12 mouse cellular contexts compared by ENCODE assay signal in genomic region chr7:13302780-13303179, GRCm38 (mm10). TPM values are rescaled to one million over a fixed set of nuclear protein-coding genes. Genes with fewer than 3 reads are reported as not detected.
A peak's percentile ranks its signal among the peaks of the same experiment; 100 is the strongest.
DNase-seq lines count a peak whose midpoint lies in the region; ATAC-seq and TF ChIP-seq lines count a peak whose summit lies in the region.
"Had no signal": no experiment of that assay in that cellular context is flagged by ENCODE, and none has a peak within 500 bp of the region (broad histone marks: within the 10 kb centered on the region; RNA-seq: fewer than 3 reads in every experiment).

No protein-coding gene starts in this region.

- no peaks in the 10 kb centered on the region for H3K27me3 ChIP-seq in embryonic facial prominence, embryonic 14.5 days (replicated peaks; ENCODE audit: control insufficient read depth, insufficient read depth, low read length)
- H3K27me3 ChIP-seq in embryonic facial prominence, embryonic 10.5 days (replicated peaks; ENCODE audit: low read depth, poor library complexity, severe bottlenecking) = no peaks in the 10 kb centered on the region
- no peaks in the 10 kb centered on the region for H3K27me3 ChIP-seq in myocyte (ENCODE audit: control insufficient read depth, insufficient read depth, insufficient read length)
- no peaks in the 10 kb centered on the region for H3K27me3 ChIP-seq in cerebellum, adult 2 months (ENCODE audit: control insufficient read depth, insufficient read depth, low read length)
- H3K27me3 ChIP-seq: embryonic facial prominence, embryonic 12.5 days; intestine, embryonic 15.5 days had no signal

- no peak for TF ChIP-seq CTCF in cerebellum, adult 2 months (IDR thresholded peaks at IDR 0.05; ENCODE audit: borderline replicate concordance, insufficient read depth, low read depth, low read length)

- peak; percentile 2 for DNase-seq in embryonic facial prominence, embryonic 14.5 days (ENCODE audit: low spot score)
- DNase-seq in embryonic facial prominence, embryonic 10.5 days (ENCODE audit: low spot score) = no peak
- peak; percentile 15 for DNase-seq in testis, postnatal 10 days (ENCODE audit: low spot score)
- DNase-seq in testis, postnatal 14 days (ENCODE audit: low spot score) = no peak
- no peak for DNase-seq in cerebellum, adult 2 months
- DNase-seq in gastrocnemius, postnatal 4 days (ENCODE audit: low spot score in 2 of 2) = no peak
- DNase-seq in ovary, postnatal 14 days (ENCODE audit: low spot score) = no peak
- DNase-seq: right cerebral cortex, postnatal 14 days had no signal

- no peaks in the 10 kb centered on the region for H3K4me1 ChIP-seq in embryonic facial prominence, embryonic 14.5 days (ENCODE audit: control insufficient read depth, insufficient read depth, low read length)
- no peaks in the 10 kb centered on the region for H3K4me1 ChIP-seq in embryonic facial prominence, embryonic 10.5 days
- H3K4me1 ChIP-seq in cerebellum, adult 2 months (ENCODE audit: control insufficient read depth, insufficient read depth, low read length) = no peaks in the 10 kb centered on the region
- H3K4me1 ChIP-seq: embryonic facial prominence, embryonic 12.5 days; intestine, embryonic 15.5 days had no signal

- TF ChIP-seq POLR2A in myocyte (IDR thresholded peaks at IDR 0.05; ENCODE audit: insufficient read length, low read depth) = no peak
- no peak for TF ChIP-seq POLR2A in cerebellum, adult 2 months (IDR thresholded peaks at IDR 0.05; ENCODE audit: borderline replicate concordance, insufficient read depth, low read length)

- H3K27ac ChIP-seq in embryonic facial prominence, embryonic 14.5 days (replicated peaks; ENCODE audit: low read depth, low read length) = no peak overlapping the region
- H3K27ac ChIP-seq in embryonic facial prominence, embryonic 10.5 days (replicated peaks) = no peak overlapping the region
- H3K27ac ChIP-seq in cerebellum, adult 2 months (ENCODE audit: insufficient read depth, low read length) = no peak overlapping the region
- H3K27ac ChIP-seq: embryonic facial prominence, embryonic 12.5 days; intestine, embryonic 15.5 days; liver, embryonic 14.5 days had no signal

- WGBS in embryonic facial prominence, embryonic 14.5 days = 83% methylated on average over 2 of the region's 2 CpGs
- 84% methylated on average over 2 of the region's 2 CpGs for WGBS in embryonic facial prominence, embryonic 10.5 days
- 85% methylated on average over 2 of the region's 2 CpGs for WGBS in cerebellum, adult 2 months

- no peak overlapping the region for H3K9ac ChIP-seq in embryonic facial prominence, embryonic 14.5 days (ENCODE audit: low read depth, low read length)
- H3K9ac ChIP-seq: embryonic facial prominence, embryonic 12.5 days; intestine, embryonic 15.5 days; liver, embryonic 14.5 days had no signal

- H3K4me3 ChIP-seq in embryonic facial prominence, embryonic 14.5 days (ENCODE audit: low read depth, low read length) = no peak overlapping the region
- no peak overlapping the region for H3K4me3 ChIP-seq in embryonic facial prominence, embryonic 10.5 days
- no peak overlapping the region for H3K4me3 ChIP-seq in myocyte
- no peak overlapping the region for H3K4me3 ChIP-seq in cerebellum, adult 2 months (replicated peaks; ENCODE audit: insufficient read depth, low read depth, low read length)
- H3K4me3 ChIP-seq: embryonic facial prominence, embryonic 12.5 days; intestine, embryonic 15.5 days had no signal

- no peak for ATAC-seq in embryonic facial prominence, embryonic 14.5 days (ENCODE audit: low read depth)
- ATAC-seq: intestine, embryonic 15.5 days had no signal

- no peaks in the 10 kb centered on the region for H3K9me3 ChIP-seq in embryonic facial prominence, embryonic 14.5 days (ENCODE audit: control insufficient read depth, low read length)
- no peaks in the 10 kb centered on the region for H3K9me3 ChIP-seq in embryonic facial prominence, embryonic 10.5 days
- H3K9me3 ChIP-seq: embryonic facial prominence, embryonic 12.5 days; intestine, embryonic 15.5 days had no signal

- H3K4me2 ChIP-seq in embryonic facial prominence, embryonic 14.5 days (ENCODE audit: low read depth, low read length) = no peak overlapping the region
- peak overlapping the region; percentile 8 for H3K4me2 ChIP-seq in myocyte (ENCODE audit: low read depth)
- H3K4me2 ChIP-seq: embryonic facial prominence, embryonic 12.5 days; intestine, embryonic 15.5 days had no signal

- H3ac ChIP-seq in myocyte (ENCODE audit: control insufficient read depth, insufficient read length) = no peak overlapping the region

- H3K36me3 ChIP-seq in embryonic facial prominence, embryonic 14.5 days (ENCODE audit: control insufficient read depth, insufficient read depth, low read length) = peaks cover 91% of the 10 kb centered on the region
- H3K36me3 ChIP-seq in embryonic facial prominence, embryonic 10.5 days (replicated peaks) = peaks cover 100% of the 10 kb centered on the region
- H3K36me3 ChIP-seq in myocyte (ENCODE audit: control insufficient read depth, insufficient read depth) = peaks cover 9% of the 10 kb centered on the region

- H3K79me2 ChIP-seq in myocyte (ENCODE audit: control insufficient read depth, insufficient read depth) = no peaks in the 10 kb centered on the region

TF ChIP-seq in myocyte, 11 proteins besides CTCF, POLR2A, EP300 and RAD21:
- TF ChIP-seq MYOG (IDR thresholded peaks at IDR 0.05; ENCODE audit: control insufficient read depth in 1 of 3, insufficient read depth in 1 of 3, insufficient read length in 2 of 3, low read depth in 2 of 3) = no peak
- peak in 1 of 3 experiments; percentile 37 for TF ChIP-seq MYOD1 (IDR thresholded peaks at IDR 0.05; ENCODE audit: control insufficient read depth in 1 of 3, insufficient read length in 2 of 3, low read depth in 2 of 3)
- TF ChIP-seq TCF12 (IDR thresholded peaks at IDR 0.05; ENCODE audit: insufficient read depth, poor library complexity, severe bottlenecking) = no peak
- TF ChIP-seq USF1 (IDR thresholded peaks at IDR 0.05; ENCODE audit: low read depth) = no peak
- TF ChIP-seq SRF (IDR thresholded peaks at IDR 0.05; ENCODE audit: control insufficient read depth, insufficient read length, low read depth) = no peak
- no peak for TF ChIP-seq CEBPB (IDR thresholded peaks at IDR 0.05; ENCODE audit: insufficient read depth, poor library complexity, severe bottlenecking)
TF ChIP-seq in myocyte: peak in this region for 1.

RNA-seq across cellular contexts. Expression of gene Pla2g4c, which starts 21.7 kb away (rescaled TPM):
- 0.97 and 1.1 TPM in 2 replicates for polyA plus RNA-seq in embryonic facial prominence, embryonic 14.5 days (2014; fragmentation: Nextera tagmentation; extraction: Ambion mirVana)
- polyA plus RNA-seq in embryonic facial prominence, embryonic 10.5 days (2016; fragmentation: Nextera tagmentation; extraction: Ambion mirVana) = 1.8 and 1.9 TPM in 2 replicates
- 0.01 TPM for polyA plus RNA-seq in myocyte (2012; fragmentation: generic; extraction: Trizol)
- polyA plus RNA-seq in cerebellum, adult 2 months (2012; rRNA removed) = 0.46 and 0.82 TPM in 2 replicates
- total RNA-seq in gastrocnemius, postnatal 4 days (2021) = under 1 TPM; 0.27 to 0.31 TPM

RNA-seq across cellular contexts. Expression of gene Zswim9, which starts 24.3 kb away (rescaled TPM):
- polyA plus RNA-seq in embryonic facial prominence, embryonic 14.5 days (2014; fragmentation: Nextera tagmentation; extraction: Ambion mirVana) = 3.8 and 4.2 TPM in 2 replicates
- 9.4 and 12.6 TPM in 2 replicates for polyA plus RNA-seq in embryonic facial prominence, embryonic 10.5 days (2016; fragmentation: Nextera tagmentation; extraction: Ambion mirVana)
- 3.2 TPM for polyA plus RNA-seq in myocyte (2012; fragmentation: generic; extraction: Trizol)
- 11.0 and 11.3 TPM in 2 replicates for polyA plus RNA-seq in cerebellum, adult 2 months (2012; rRNA removed)
- 10 to 100 TPM in 1 of 2 experiments, 1 to 10 TPM in 1; 9.4 to 10.0 TPM for total RNA-seq in gastrocnemius, postnatal 4 days (2021)

RNA-seq across cellular contexts. Expression of gene Lig1, which starts 25.7 kb away (rescaled TPM):
- polyA plus RNA-seq in embryonic facial prominence, embryonic 14.5 days (2014; fragmentation: Nextera tagmentation; extraction: Ambion mirVana) = 80.5 and 86.9 TPM in 2 replicates
- 160 and 162 TPM in 2 replicates for polyA plus RNA-seq in embryonic facial prominence, embryonic 10.5 days (2016; fragmentation: Nextera tagmentation; extraction: Ambion mirVana)
- polyA plus RNA-seq in myocyte (2012; fragmentation: generic; extraction: Trizol) = 17.5 TPM
- polyA plus RNA-seq in cerebellum, adult 2 months (2012; rRNA removed) = 12.6 and 13.4 TPM in 2 replicates
- 10 to 100 TPM; 32.3 to 34.9 TPM for total RNA-seq in gastrocnemius, postnatal 4 days (2021)

Comparison
In these comparisons a context has a peak if more than half of its experiments do, and no peak if none do; other contexts are left out.
1. DNase-seq: peak in embryonic facial prominence, embryonic 14.5 days (single experiment) and testis, postnatal 10 days (single experiment); none in embryonic facial prominence, embryonic 10.5 days (single experiment), testis, postnatal 14 days (single experiment), cerebellum, adult 2 months (0 of 2), gastrocnemius, postnatal 4 days (0 of 2) and ovary, postnatal 14 days (single experiment).